Mouse (Mus musculus): ENCODE results near the gene Fam83e. TPM values are rescaled to one million over a fixed set of nuclear protein-coding genes. Genes with fewer than 3 reads are reported as not detected.
A peak's percentile ranks its signal among the peaks of the same experiment; 100 is the strongest.

Gene Fam83e
- polyA plus RNA-seq, 1 experiment = 1.1 TPM

- H3K4me3 ChIP-seq (replicated peaks; ENCODE audit: control insufficient read depth, low read depth, low read length) = peak within 1 kb of the TSS; percentile 83
- H3K27ac ChIP-seq (ENCODE audit: control insufficient read depth, insufficient read depth, low read depth, low read length, poor library complexity) = peak within 1 kb of the TSS; percentile 88
- TF ChIP-seq POLR2A (IDR thresholded peaks at IDR 0.05; ENCODE audit: borderline replicate concordance, control insufficient read depth, low read depth, low read length) (peak; percentile 71; the same call in 1 of the 2 replicates), CTCF (IDR thresholded peaks at IDR 0.05; ENCODE audit: control insufficient read depth, insufficient read depth, low read length) (no peak; the same call in 1 of the 2 replicates)
- peaks cover 4% of the 10 kb centered on the region; the same call in 1 of the 2 replicates for H3K4me1 ChIP-seq (ENCODE audit: control insufficient read depth, insufficient read depth, low read length)
- 6% methylated on average over 34 of the region's 34 CpGs for WGBS
These were observed 5.8 kb upstream of the Fam83e start, which contains the start of gene Rpl18 for GRCm38 (mm10) chr7:45715090-45715708. Gene Rpl18 (plus strand): TSS chr7:45715457.

GRCm38 (mm10) chr7:45715741-45716459 lies 5.1 kb upstream of the Fam83e start:
- peak overlapping the region; percentile 72 for H3K4me3 ChIP-seq (replicated peaks; ENCODE audit: control insufficient read depth, low read depth, low read length)
- H3K27ac ChIP-seq (ENCODE audit: control insufficient read depth, insufficient read depth, low read depth, low read length, poor library complexity) = peak overlapping the region; percentile 88
- WGBS = 31% methylated on average over 19 of the region's 19 CpGs
- TF ChIP-seq CTCF (IDR thresholded peaks at IDR 0.05; ENCODE audit: control insufficient read depth, insufficient read depth, low read length) (no peak), POLR2A (IDR thresholded peaks at IDR 0.05; ENCODE audit: borderline replicate concordance, control insufficient read depth, low read depth, low read length) (peak; percentile 32; the same call in 1 of the 2 replicates)
- peaks cover 4% of the 10 kb centered on the region; the same call in 1 of the 2 replicates for H3K4me1 ChIP-seq (ENCODE audit: control insufficient read depth, insufficient read depth, low read length)

- H3K27ac ChIP-seq (ENCODE audit: control insufficient read depth, insufficient read depth, low read depth, low read length, poor library complexity) = peak overlapping the region; percentile 88
- H3K4me3 ChIP-seq (replicated peaks; ENCODE audit: control insufficient read depth, low read depth, low read length) = peak overlapping the region; percentile 52
- peaks cover 4% of the 10 kb centered on the region; the same call in 1 of the 2 replicates for H3K4me1 ChIP-seq (ENCODE audit: control insufficient read depth, insufficient read depth, low read length)
- TF ChIP-seq POLR2A (IDR thresholded peaks at IDR 0.05; ENCODE audit: borderline replicate concordance, control insufficient read depth, low read depth, low read length) = no peak
- no peak for TF ChIP-seq CTCF (IDR thresholded peaks at IDR 0.05; ENCODE audit: control insufficient read depth, insufficient read depth, low read length)
- WGBS = 67% methylated on average over 3 of the region's 3 CpGs
These were observed 4.6 kb upstream of the Fam83e start for GRCm38 (mm10) chr7:45716460-45716857.

GRCm38 (mm10) chr7:45716952-45717917 lies 3.8 kb upstream of the Fam83e start:
- 4% methylated on average over 31 of the region's 31 CpGs for WGBS
- Histone ChIP-seq H3K4me3 (replicated peaks; ENCODE audit: control insufficient read depth, low read depth, low read length) (peak overlapping the region; percentile 84), H3K27ac (ENCODE audit: control insufficient read depth, insufficient read depth, low read depth, low read length, poor library complexity) (peak overlapping the region; percentile 94), H3K4me1 (ENCODE audit: control insufficient read depth, insufficient read depth, low read length) (peaks cover 4% of the 10 kb centered on the region; the same call in 1 of the 2 replicates)
- TF ChIP-seq POLR2A (IDR thresholded peaks at IDR 0.05; ENCODE audit: borderline replicate concordance, control insufficient read depth, low read depth, low read length) (no peak), CTCF (IDR thresholded peaks at IDR 0.05; ENCODE audit: control insufficient read depth, insufficient read depth, low read length) (no peak)

- whole genome bisulfite sequencing = under 1% methylated on average over 41 of the region's 41 CpGs
- Histone ChIP-seq H3K4me3 (replicated peaks; ENCODE audit: control insufficient read depth, low read depth, low read length) (peak within 1 kb of the TSS; percentile 84), H3K4me1 (ENCODE audit: control insufficient read depth, insufficient read depth, low read length) (peaks cover 4% of the 10 kb centered on the region; the same call in 1 of the 2 replicates), H3K27ac (ENCODE audit: control insufficient read depth, insufficient read depth, low read depth, low read length, poor library complexity) (peak within 1 kb of the TSS; percentile 94)
- TF ChIP-seq CTCF (IDR thresholded peaks at IDR 0.05; ENCODE audit: control insufficient read depth, insufficient read depth, low read length) = peak; percentile 15; the same call in 1 of the 2 replicates
- TF ChIP-seq POLR2A (IDR thresholded peaks at IDR 0.05; ENCODE audit: borderline replicate concordance, control insufficient read depth, low read depth, low read length) = peak; percentile 96
These were observed 3.1 kb upstream of the Fam83e start, which contains the start of gene Sphk2 for GRCm38 (mm10) chr7:45717918-45718297. Gene Sphk2 (minus strand): TSS chr7:45718002.

GRCm38 (mm10) chr7:45718331-45718730 lies 2.7 kb upstream of the Fam83e start:
- TF ChIP-seq POLR2A (IDR thresholded peaks at IDR 0.05; ENCODE audit: borderline replicate concordance, control insufficient read depth, low read depth, low read length) (no peak), CTCF (IDR thresholded peaks at IDR 0.05; ENCODE audit: control insufficient read depth, insufficient read depth, low read length) (no peak)
- Histone ChIP-seq H3K4me1 (ENCODE audit: control insufficient read depth, insufficient read depth, low read length) (peaks cover 4% of the 10 kb centered on the region; the same call in 1 of the 2 replicates), H3K27ac (ENCODE audit: control insufficient read depth, insufficient read depth, low read depth, low read length, poor library complexity) (peak overlapping the region; percentile 62), H3K4me3 (replicated peaks; ENCODE audit: control insufficient read depth, low read depth, low read length) (peak overlapping the region; percentile 84)
- under 1% methylated on average over 20 of the region's 20 CpGs for WGBS

GRCm38 (mm10) chr7:45719180-45719579 lies 1.8 kb upstream of the Fam83e start:
- TF ChIP-seq POLR2A (IDR thresholded peaks at IDR 0.05; ENCODE audit: borderline replicate concordance, control insufficient read depth, low read depth, low read length) = no peak
- TF ChIP-seq CTCF (IDR thresholded peaks at IDR 0.05; ENCODE audit: control insufficient read depth, insufficient read depth, low read length) = no peak
- Histone ChIP-seq H3K4me1 (ENCODE audit: control insufficient read depth, insufficient read depth, low read length) (peaks cover 4% of the 10 kb centered on the region; the same call in 1 of the 2 replicates), H3K27ac (ENCODE audit: control insufficient read depth, insufficient read depth, low read depth, low read length, poor library complexity) (no peak overlapping the region; the same call in 1 of the 2 replicates), H3K4me3 (replicated peaks; ENCODE audit: control insufficient read depth, low read depth, low read length) (peak overlapping the region; percentile 84)
- 74% methylated on average over 10 of the region's 10 CpGs for WGBS

Measured in bone marrow, adult 2 months (tissue).